ENCODE assay signal across 8 mouse cellular contexts in genomic region chrX:37110193-37110880, GRCm38 (mm10). TPM values are rescaled to one million over a fixed set of nuclear protein-coding genes. Genes with fewer than 3 reads are reported as not detected.
DNase-seq lines count a peak whose midpoint lies in the region; ATAC-seq and TF ChIP-seq lines count a peak whose summit lies in the region.

Gene Upf3b, minus strand, starts transcription at chrX:37110322.

- intact Hi-C loops in heart, postnatal 10 days (cut with DNase I): loop anchor here (2.0 kb wide), 1 partner anchor 16 kb away; the partner anchor contains the start of gene Nkap

- peak within 1 kb of the TSS; percentile 78 for H3K9ac ChIP-seq in ES-Bruce4 (ENCODE audit: low read depth, poor library complexity, severe bottlenecking)
- H3K9ac ChIP-seq in forebrain, embryonic 13.5 days: peak within 1 kb of the TSS; percentile 67
- peak within 1 kb of the TSS; percentile 60 for H3K9ac ChIP-seq in liver, postnatal 0 days (replicated peaks)
- peak within 1 kb of the TSS; percentile 51 for H3K9ac ChIP-seq in neural tube, embryonic 14.5 days (replicated peaks; ENCODE audit: low read depth, low read length)

- TF ChIP-seq EP300 in ES-Bruce4 (IDR thresholded peaks at IDR 0.05; ENCODE audit: insufficient read depth, low read depth, low read length): no peak
- no peak; the same call in 1 of the 2 replicates for TF ChIP-seq EP300 in liver, postnatal 0 days (IDR thresholded peaks at IDR 0.05; ENCODE audit: low read depth)

- H3K27me3 ChIP-seq in ES-Bruce4 (ENCODE audit: control insufficient read depth, insufficient read depth, low read length, poor library complexity, severe bottlenecking): no peaks in the 10 kb centered on the region
- no peaks in the 10 kb centered on the region for H3K27me3 ChIP-seq in forebrain, embryonic 13.5 days
- H3K27me3 ChIP-seq in liver, postnatal 0 days (ENCODE audit: insufficient read depth, low read length): no peaks in the 10 kb centered on the region
- H3K27me3 ChIP-seq in neural tube, embryonic 14.5 days (ENCODE audit: control insufficient read depth, insufficient read depth, low read length): no peaks in the 10 kb centered on the region

- peak within 1 kb of the TSS; percentile 66 for H3K4me2 ChIP-seq in forebrain, embryonic 13.5 days
- peak within 1 kb of the TSS; percentile 77 for H3K4me2 ChIP-seq in liver, postnatal 0 days (ENCODE audit: low read depth, low read length)
- H3K4me2 ChIP-seq in neural tube, embryonic 14.5 days (ENCODE audit: low read depth, low read length): peak within 1 kb of the TSS; percentile 54

- peak within 1 kb of the TSS; percentile 95 for H3K4me3 ChIP-seq in ES-Bruce4 (ENCODE audit: low read depth, low read length)
- peak within 1 kb of the TSS; percentile 53 for H3K4me3 ChIP-seq in forebrain, embryonic 13.5 days
- peak within 1 kb of the TSS; percentile 57 for H3K4me3 ChIP-seq in liver, postnatal 0 days (ENCODE audit: low read depth, low read length)
- peak within 1 kb of the TSS; percentile 47 for H3K4me3 ChIP-seq in neural tube, embryonic 14.5 days (ENCODE audit: low read depth, low read length)

- no peak for TF ChIP-seq CTCF in ES-Bruce4 (IDR thresholded peaks at IDR 0.05; ENCODE audit: low read depth, low read length)
- no peak for TF ChIP-seq CTCF in liver, postnatal 0 days (IDR thresholded peaks at IDR 0.05; ENCODE audit: low read depth)

- H3K36me3 ChIP-seq in ES-Bruce4 (ENCODE audit: control insufficient read depth, insufficient read depth, low read length, poor library complexity, severe bottlenecking): no peaks in the 10 kb centered on the region; the same call in 1 of the 2 replicates
- no peaks in the 10 kb centered on the region for H3K36me3 ChIP-seq in forebrain, embryonic 13.5 days (ENCODE audit: poor library complexity, severe bottlenecking)
- H3K36me3 ChIP-seq in liver, postnatal 0 days (replicated peaks; ENCODE audit: insufficient read depth, low read length): no peaks in the 10 kb centered on the region; the same call in 1 of the 2 replicates
- H3K36me3 ChIP-seq in neural tube, embryonic 14.5 days (ENCODE audit: control insufficient read depth, insufficient read depth, low read length): no peaks in the 10 kb centered on the region

- ATAC-seq in cerebellum, adult (ENCODE audit: insufficient number of reproducible peaks, low FRiP score, low TSS enrichment): peak; percentile 100
- ATAC-seq in forebrain, embryonic 13.5 days: peak; percentile 99
- ATAC-seq in liver, postnatal 0 days: peak; percentile 98
- peak; percentile 97 for ATAC-seq in neural tube, embryonic 14.5 days (ENCODE audit: low read depth)

- no peaks in the 10 kb centered on the region for H3K4me1 ChIP-seq in ES-Bruce4 (ENCODE audit: control insufficient read depth, insufficient read depth, low read length)
- peaks cover 7% of the 10 kb centered on the region for H3K4me1 ChIP-seq in forebrain, embryonic 13.5 days
- no peaks in the 10 kb centered on the region for H3K4me1 ChIP-seq in liver, postnatal 0 days (ENCODE audit: insufficient read depth)
- H3K4me1 ChIP-seq in neural tube, embryonic 14.5 days (ENCODE audit: control insufficient read depth, insufficient read depth, low read length): no peaks in the 10 kb centered on the region

- peak; percentile 94 for DNase-seq in heart, postnatal 10 days
- DNase-seq in large intestine, adult 2 months (ENCODE audit: low read depth, low spot score): peak; percentile 82
- DNase-seq in liver, postnatal 0 days: peak; percentile 93
- DNase-seq in testis, postnatal 10 days (ENCODE audit: low spot score): peak; percentile 90

- WGBS in forebrain, embryonic 13.5 days: 18% methylated on average over 28 of the region's 30 CpGs
- 13% methylated on average over 30 of the region's 30 CpGs for WGBS in large intestine, adult 2 months
- WGBS in liver, postnatal 0 days (ENCODE audit: insufficient replicate concordance): 20% methylated on average over 30 of the region's 30 CpGs
- 23% methylated on average over 30 of the region's 30 CpGs for WGBS in neural tube, embryonic 14.5 days

- H3K27ac ChIP-seq in ES-Bruce4 (ENCODE audit: insufficient read depth, low read length): peak within 1 kb of the TSS; percentile 47
- H3K27ac ChIP-seq in forebrain, embryonic 13.5 days: peak within 1 kb of the TSS; percentile 87
- H3K27ac ChIP-seq in liver, postnatal 0 days (ENCODE audit: low read depth): peak within 1 kb of the TSS; percentile 91
- H3K27ac ChIP-seq in neural tube, embryonic 14.5 days (ENCODE audit: low read depth, low read length): peak within 1 kb of the TSS; percentile 84

- TF ChIP-seq POLR2A in ES-Bruce4 (IDR thresholded peaks at IDR 0.05; ENCODE audit: insufficient read depth, low read length): peak; percentile 60

- no peaks in the 10 kb centered on the region for H3K9me3 ChIP-seq in ES-Bruce4 (replicated peaks; ENCODE audit: control insufficient read depth, insufficient read depth, low read length, poor library complexity, severe bottlenecking)
- H3K9me3 ChIP-seq in forebrain, embryonic 13.5 days (replicated peaks): no peaks in the 10 kb centered on the region
- no peaks in the 10 kb centered on the region for H3K9me3 ChIP-seq in liver, postnatal 0 days (ENCODE audit: low read length)
- H3K9me3 ChIP-seq in neural tube, embryonic 14.5 days (ENCODE audit: control insufficient read depth, low read length): no peaks in the 10 kb centered on the region

RNA-seq across cellular contexts. Expression of gene Upf3b, which starts in this region (rescaled TPM):
- 57.0 and 61.2 TPM in 2 replicates for polyA plus RNA-seq in ES-Bruce4 (2011; ENCODE audit: insufficient read depth, insufficient read length, low read depth, missing spikeins)
- polyA plus RNA-seq in forebrain, embryonic 13.5 days (2015; fragmentation: Nextera tagmentation; extraction: Ambion mirVana): 32.1 and 34.5 TPM in 2 replicates
- total RNA-seq in heart, postnatal 10 days (2021): 1 to 10 TPM; 8.2 to 9.1 TPM
- polyA plus RNA-seq in large intestine, adult 2 months (2012; rRNA removed): 2.0 and 3.3 TPM in 2 replicates
- polyA plus RNA-seq in liver, postnatal 0 days (2015; fragmentation: Nextera tagmentation; extraction: Ambion mirVana): 8.3 and 8.5 TPM in 2 replicates
- 32.4 and 33.6 TPM in 2 replicates for polyA plus RNA-seq in neural tube, embryonic 14.5 days (2014; fragmentation: Nextera tagmentation; extraction: Ambion mirVana)

Comparison
In these comparisons a context has a peak if more than half of its experiments do, and no peak if none do; other contexts are left out.
1. Peak in every context shown above with its lines: DNase-seq, ATAC-seq, H3K4me3 ChIP-seq and H3K27ac ChIP-seq.